Mouse (Mus musculus) testis, adult 10 weeks (tissue): ENCODE results near the gene Psma6. TPM values are rescaled to one million over a fixed set of nuclear protein-coding genes. Genes with fewer than 3 reads are reported as not detected.

ENCODE experiments used
- polyA plus RNA-seq: library from polyadenylated mRNA; stranded (reverse); fragments of 350-450 nt; fragmentation: Illumina TruSeq; extraction: RNeasy Lipid Tissue Mini Kit (QIAGEN cat#74804); gene quantifications from one replicate; pipeline ENCODE4 v1.2.3, GENCODE M21; 2014; ENCODE audit warnings: low read depth, low replicate concordance

Gene Psma6
- polyA plus RNA-seq: 1,545 TPM

DNA sequence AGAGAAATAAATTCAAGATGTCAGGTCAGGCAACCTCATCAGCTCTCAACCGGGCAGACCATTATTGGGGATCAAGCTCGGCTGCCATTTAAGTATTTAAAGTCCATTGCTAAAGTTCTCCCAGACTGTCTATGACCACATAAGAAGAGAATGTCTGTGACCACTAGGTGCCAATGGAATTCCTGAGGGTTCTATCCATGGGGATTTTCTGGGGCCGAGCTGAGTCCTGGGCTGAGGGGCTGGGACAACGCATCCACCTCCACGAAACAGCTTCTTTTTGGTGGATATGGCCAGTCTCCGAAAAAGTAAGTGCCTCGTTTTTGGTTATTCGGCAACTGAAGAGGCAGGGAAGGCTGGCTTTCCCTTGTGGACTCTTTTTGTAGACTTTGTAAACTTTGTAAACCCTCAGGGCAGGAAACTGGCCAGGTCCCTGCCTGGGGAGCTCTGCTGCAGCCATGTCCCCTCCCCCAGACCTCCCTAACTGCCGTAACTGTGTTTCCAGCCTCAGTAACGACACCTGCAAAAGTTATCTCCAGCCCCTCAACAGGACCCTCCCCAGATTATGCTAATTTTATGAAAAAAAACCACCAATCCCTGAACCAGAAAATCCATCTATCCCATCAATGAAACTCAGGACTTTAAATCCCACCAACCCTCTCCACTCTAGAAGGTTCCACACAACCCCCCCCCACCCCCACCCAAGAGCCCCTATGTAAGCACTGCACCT, at the start of gene Psma6:
TSS of gene Psma6 (plus strand) at position 200 of the 727 bp plus-strand sequence.

Other genes with a start within 250 kb of the Psma6 start
- 2.3 TPM for gene Srp54b, start 229.1 kb upstream of the Psma6 start, polyA plus RNA-seq
- gene 1700047I17Rik2, start 184.6 kb upstream of the Psma6 start, polyA plus RNA-seq: not detected
- 229 TPM for gene Srp54c, start 154.1 kb upstream of the Psma6 start, polyA plus RNA-seq
- gene 1110008L16Rik, start 84.6 kb upstream of the Psma6 start, polyA plus RNA-seq: 14.2 TPM
- gene Ppp2r3c, start 81.2 kb upstream of the Psma6 start, polyA plus RNA-seq: 82.7 TPM
- 7.5 TPM for gene Nfkbia, start 108.4 kb downstream of the Psma6 start, polyA plus RNA-seq
- 36.5 TPM for gene Aldoart2, start 181.0 kb downstream of the Psma6 start, polyA plus RNA-seq
- gene Insm2, start 215.2 kb downstream of the Psma6 start, polyA plus RNA-seq: not detected